ENCODE assay signal across 18 mouse cellular contexts in the genomic region with DNA sequence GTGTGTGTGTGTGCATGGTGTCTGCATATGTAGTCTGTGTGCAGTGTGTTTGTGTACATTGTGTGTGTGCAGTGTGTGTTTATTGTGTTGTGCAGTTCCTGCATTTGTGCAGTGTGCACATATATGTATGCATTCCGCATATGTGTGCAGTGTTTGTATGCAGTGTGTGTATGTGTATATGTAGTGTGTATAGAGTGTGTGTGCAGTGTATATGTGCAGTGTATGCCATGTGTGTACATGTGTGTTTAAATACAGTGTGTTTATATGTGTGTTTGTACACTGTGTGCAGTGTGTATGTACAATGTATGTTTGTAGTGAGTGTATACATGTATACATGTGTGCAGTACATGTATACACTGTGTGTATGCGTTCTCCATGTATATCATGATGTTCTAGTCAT.
"Had no signal": no experiment of that assay in that cellular context is flagged by ENCODE, and none has a peak within 500 bp of the region (broad histone marks: within the 10 kb centered on the region; RNA-seq: fewer than 3 reads in every experiment).

No protein-coding gene starts in this region.

- H3K27ac ChIP-seq: layer of hippocampus, adult 2 months; limb, embryonic 13.5 days; liver, embryonic 13.5 days; midbrain, embryonic 10.5 days; neural tube, embryonic 15.5 days had no signal

- H3K36me3 ChIP-seq: limb, embryonic 13.5 days; liver, embryonic 13.5 days; midbrain, embryonic 10.5 days; neural tube, embryonic 15.5 days had no signal

- H3K4me3 ChIP-seq: layer of hippocampus, adult 2 months; limb, embryonic 13.5 days; liver, embryonic 13.5 days; midbrain, embryonic 10.5 days; myocyte; neural tube, embryonic 15.5 days had no signal

- H3K9ac ChIP-seq: limb, embryonic 13.5 days; liver, embryonic 13.5 days; lung, embryonic 14.5 days; neural tube, embryonic 15.5 days had no signal

- H3K9me3 ChIP-seq: limb, embryonic 13.5 days; liver, embryonic 13.5 days; midbrain, embryonic 10.5 days; neural tube, embryonic 15.5 days had no signal

- H3K4me1 ChIP-seq: limb, embryonic 13.5 days; liver, embryonic 13.5 days; midbrain, embryonic 10.5 days; neural tube, embryonic 15.5 days had no signal

- ATAC-seq: inflammation-experienced regulatory T-cells, adult 6 months; intestine, postnatal 0 days had no signal

- DNase-seq: kidney, adult 9 months; kidney, postnatal 10 days; kidney, postnatal 4 days; left cerebral cortex, postnatal 4 days; liver, embryonic 13.5 days; lung, embryonic 14.5 days; lung, postnatal 10 days; lung, postnatal 4 days; right cerebral cortex, adult 18-20 months; right cerebral cortex, postnatal 25 days; thymus, postnatal 36 days had no signal

- H3K27me3 ChIP-seq: limb, embryonic 13.5 days; liver, embryonic 13.5 days; neural tube, embryonic 15.5 days had no signal

- H3K4me2 ChIP-seq: limb, embryonic 13.5 days; liver, embryonic 13.5 days; lung, embryonic 14.5 days; neural tube, embryonic 15.5 days had no signal
